Mouse (Mus musculus): Measurements from ENCODE around the gene Ptprk. TPM values are rescaled to one million over a fixed set of nuclear protein-coding genes. Genes with fewer than 3 reads are reported as not detected.

The Ptprk gene
- total and polyA plus RNA-seq, 2 experiments from 2014 or later: 25.4 to 43.4 TPM

DNA sequence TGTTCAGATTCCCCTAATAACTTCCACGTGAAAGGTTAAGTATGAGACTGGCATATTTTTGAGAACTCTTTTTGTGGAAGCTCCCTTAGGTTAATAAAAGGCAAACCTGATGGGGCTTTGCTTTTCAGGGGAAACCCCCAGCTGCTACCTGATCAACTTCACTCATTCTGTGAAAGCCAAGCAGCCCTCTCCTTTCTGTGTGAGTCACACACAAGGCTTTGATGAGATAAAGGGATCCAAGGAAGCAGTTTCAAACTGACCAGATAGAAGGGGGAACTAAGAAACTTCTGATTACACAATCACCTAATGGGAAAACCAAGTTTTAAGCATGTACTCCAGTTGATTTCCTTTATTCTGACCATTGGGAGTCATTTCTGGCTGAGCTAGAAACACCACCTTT, 445.2 kb downstream of the Ptprk start:
- no peaks in the 10 kb centered on the region for H3K27me3 ChIP-seq (ENCODE audit: insufficient read depth, low read length)
- no peak for TF ChIP-seq CTCF (IDR thresholded peaks at IDR 0.05)
- H3K27ac ChIP-seq (ENCODE audit: low read depth, low read length): no peak overlapping the region
- no peaks in the 10 kb centered on the region for H3K9me3 ChIP-seq (ENCODE audit: low read length)
- no peak overlapping the region for H3K9ac ChIP-seq (replicated peaks; ENCODE audit: low read length, poor library complexity, severe bottlenecking)
- H3K4me3 ChIP-seq (ENCODE audit: low read depth, low read length): no peak overlapping the region
- ATAC-seq (ENCODE audit: low FRiP score): no peak
- H3K4me1 ChIP-seq (ENCODE audit: insufficient read depth, low read length): 0 out of 2 replicates have a peak, but pooled peaks cover 3% of the 10 kb centered on the region
- no peaks in the 10 kb centered on the region for H3K36me3 ChIP-seq (ENCODE audit: insufficient read depth, low read length)
- WGBS: 67% methylated on average over 1 of the region's 1 CpGs
- DNase-seq (ENCODE audit: low spot score): no peak
- H3K4me2 ChIP-seq (ENCODE audit: low read depth, low read length, poor library complexity, severe bottlenecking): no peak overlapping the region

DNA sequence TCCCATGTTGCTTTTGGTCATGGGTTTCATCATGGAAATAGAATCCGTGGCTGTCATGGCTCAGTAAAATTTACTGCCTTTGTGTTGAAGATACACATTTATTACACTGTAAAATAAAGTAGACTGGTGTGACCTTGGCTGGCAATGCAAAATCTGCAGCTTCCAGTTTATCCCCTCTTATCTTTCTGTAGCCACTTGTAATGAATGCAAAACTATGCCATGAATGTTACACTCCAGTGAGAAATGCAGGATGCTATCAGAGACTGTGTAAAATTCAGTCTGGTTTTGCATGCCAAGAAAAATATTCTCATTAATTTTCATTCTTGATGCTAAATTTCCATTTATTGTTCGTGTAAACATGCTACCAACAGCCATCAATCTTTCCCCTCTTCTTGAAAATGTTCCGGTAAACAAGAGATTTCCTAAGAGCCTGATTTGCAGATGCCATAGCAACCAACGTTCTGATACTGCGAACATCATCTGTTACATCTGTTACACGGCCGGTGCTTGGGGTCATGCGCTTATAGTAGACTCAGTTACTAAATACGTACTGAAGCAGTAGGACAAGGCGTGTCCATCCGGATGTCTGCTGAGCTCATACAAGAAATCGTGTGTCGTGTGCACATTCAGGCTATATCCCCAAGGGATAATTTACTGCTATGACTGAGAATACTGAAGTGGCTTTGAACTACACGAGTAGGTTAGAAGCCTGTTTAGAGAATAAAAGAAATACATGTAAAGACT, 449.5 kb downstream of the Ptprk start:
- Histone ChIP-seq H3K27ac (ENCODE audit: low read depth, low read length) (no peak overlapping the region), H3K4me1 (ENCODE audit: insufficient read depth, low read length) (0 out of 2 replicates have a peak, but pooled peaks cover 3% of the 10 kb centered on the region), H3K4me3 (ENCODE audit: low read depth, low read length) (no peak overlapping the region), H3K4me2 (ENCODE audit: low read depth, low read length, poor library complexity, severe bottlenecking) (no peak overlapping the region), H3K9me3 (ENCODE audit: low read length) (no peaks in the 10 kb centered on the region), H3K36me3 (ENCODE audit: insufficient read depth, low read length) (no peaks in the 10 kb centered on the region), H3K9ac (replicated peaks; ENCODE audit: low read length, poor library complexity, severe bottlenecking) (no peak overlapping the region), H3K27me3 (ENCODE audit: insufficient read depth, low read length) (no peaks in the 10 kb centered on the region)
- 56% methylated on average over 14 of the region's 14 CpGs for WGBS
- peak; percentile 60; the same call in 1 of the 2 replicates for ATAC-seq (ENCODE audit: low FRiP score)
- TF ChIP-seq CTCF (IDR thresholded peaks at IDR 0.05): no peak
- peak; percentile 56 for DNase-seq (ENCODE audit: low spot score)

DNA sequence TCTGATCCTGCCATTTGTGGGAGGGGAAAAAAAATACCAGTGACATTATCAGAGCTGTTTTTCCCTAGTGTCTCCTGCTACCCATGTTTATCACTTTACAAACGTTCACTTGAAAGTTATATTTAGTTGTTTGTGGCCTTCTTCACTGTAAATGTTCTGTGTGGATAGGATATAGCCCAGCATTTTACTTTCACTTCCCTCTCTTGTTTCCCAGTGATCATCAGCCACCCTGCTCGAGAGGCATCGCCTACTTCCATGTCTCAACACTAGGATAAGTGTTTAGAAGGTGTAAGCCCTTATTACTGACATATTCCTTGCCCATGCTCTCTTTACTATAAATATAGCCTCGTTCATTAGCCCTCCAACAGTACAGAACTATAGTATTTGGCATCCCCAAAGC, 466.0 kb downstream of the Ptprk start:
- ATAC-seq (ENCODE audit: low FRiP score): no peak
- no peak overlapping the region for H3K4me3 ChIP-seq (ENCODE audit: low read depth, low read length)
- H3K36me3 ChIP-seq (ENCODE audit: insufficient read depth, low read length): no peaks in the 10 kb centered on the region
- H3K27ac ChIP-seq (ENCODE audit: low read depth, low read length): no peak overlapping the region
- no peaks in the 10 kb centered on the region for H3K27me3 ChIP-seq (ENCODE audit: insufficient read depth, low read length)
- no peaks in the 10 kb centered on the region for H3K4me1 ChIP-seq (ENCODE audit: insufficient read depth, low read length)
- 76% methylated on average over 4 of the region's 4 CpGs for WGBS
- no peaks in the 10 kb centered on the region for H3K9me3 ChIP-seq (ENCODE audit: low read length)
- H3K4me2 ChIP-seq (ENCODE audit: low read depth, low read length, poor library complexity, severe bottlenecking): no peak overlapping the region
- no peak for TF ChIP-seq CTCF (IDR thresholded peaks at IDR 0.05)
- no peak for DNase-seq (ENCODE audit: low spot score)
- H3K9ac ChIP-seq (replicated peaks; ENCODE audit: low read length, poor library complexity, severe bottlenecking): no peak overlapping the region

DNA sequence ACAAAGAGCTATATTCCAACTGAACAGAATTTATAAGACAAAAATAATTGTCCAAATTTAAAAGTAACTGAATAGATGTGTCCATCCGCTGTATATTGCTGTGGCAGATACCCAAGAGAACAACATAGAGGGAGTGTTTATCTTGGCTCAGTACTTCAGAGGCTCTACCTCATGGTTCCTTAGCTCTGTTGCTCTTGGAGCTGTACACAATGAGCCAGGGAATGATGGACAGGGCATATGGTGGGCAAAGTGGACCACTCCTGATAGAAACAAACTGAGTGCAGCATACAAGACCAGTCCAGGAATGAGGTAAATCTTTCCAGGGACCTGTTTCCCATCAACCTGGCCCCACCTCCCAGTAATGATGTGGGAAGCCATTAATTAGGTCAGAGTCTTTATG, 468.1 kb downstream of the Ptprk start:
- no peak for TF ChIP-seq CTCF (IDR thresholded peaks at IDR 0.05)
- DNase-seq (ENCODE audit: low spot score): no peak
- H3K27me3 ChIP-seq (ENCODE audit: insufficient read depth, low read length): no peaks in the 10 kb centered on the region
- H3K4me3 ChIP-seq (ENCODE audit: low read depth, low read length): no peak overlapping the region
- H3K9me3 ChIP-seq (ENCODE audit: low read length): no peaks in the 10 kb centered on the region
- ATAC-seq (ENCODE audit: low FRiP score): no peak
- no peaks in the 10 kb centered on the region for H3K4me1 ChIP-seq (ENCODE audit: insufficient read depth, low read length)
- no peaks in the 10 kb centered on the region for H3K36me3 ChIP-seq (ENCODE audit: insufficient read depth, low read length)
- no peak overlapping the region for H3K4me2 ChIP-seq (ENCODE audit: low read depth, low read length, poor library complexity, severe bottlenecking)
- H3K9ac ChIP-seq (replicated peaks; ENCODE audit: low read length, poor library complexity, severe bottlenecking): no peak overlapping the region
- H3K27ac ChIP-seq (ENCODE audit: low read depth, low read length): no peak overlapping the region
- WGBS: 92% methylated on average over 1 of the region's 1 CpGs

DNA sequence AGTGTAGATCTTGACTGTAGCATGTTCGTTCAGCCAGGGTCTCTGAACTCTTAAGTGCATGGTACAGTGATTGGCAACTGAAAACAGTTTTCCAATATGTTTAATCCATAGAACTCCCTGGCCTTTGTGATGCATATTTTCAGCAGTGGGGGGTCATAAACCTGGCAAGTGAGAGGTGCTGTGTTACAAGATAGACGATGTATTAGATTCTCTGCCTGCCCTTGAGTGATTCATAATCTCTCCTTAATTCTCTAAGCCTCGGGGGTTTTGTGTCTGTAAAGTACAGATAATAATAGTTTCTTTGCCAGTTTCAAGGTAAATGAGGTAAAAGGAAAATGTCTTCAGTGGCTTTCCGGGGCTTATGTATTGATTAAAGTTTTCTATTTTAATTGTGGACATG, 475.9 kb downstream of the Ptprk start:
- no peaks in the 10 kb centered on the region for H3K36me3 ChIP-seq (ENCODE audit: insufficient read depth, low read length)
- no peak overlapping the region for H3K4me3 ChIP-seq (ENCODE audit: low read depth, low read length)
- no peak for ATAC-seq (ENCODE audit: low FRiP score)
- no peaks in the 10 kb centered on the region for H3K27me3 ChIP-seq (ENCODE audit: insufficient read depth, low read length)
- no peaks in the 10 kb centered on the region for H3K4me1 ChIP-seq (ENCODE audit: insufficient read depth, low read length)
- no peak overlapping the region for H3K4me2 ChIP-seq (ENCODE audit: low read depth, low read length, poor library complexity, severe bottlenecking)
- no peaks in the 10 kb centered on the region for H3K9me3 ChIP-seq (ENCODE audit: low read length)
- H3K9ac ChIP-seq (replicated peaks; ENCODE audit: low read length, poor library complexity, severe bottlenecking): no peak overlapping the region
- WGBS: 22% methylated on average over 4 of the region's 4 CpGs
- no peak for TF ChIP-seq CTCF (IDR thresholded peaks at IDR 0.05)
- DNase-seq (ENCODE audit: low spot score): no peak
- no peak overlapping the region for H3K27ac ChIP-seq (ENCODE audit: low read depth, low read length)

DNA sequence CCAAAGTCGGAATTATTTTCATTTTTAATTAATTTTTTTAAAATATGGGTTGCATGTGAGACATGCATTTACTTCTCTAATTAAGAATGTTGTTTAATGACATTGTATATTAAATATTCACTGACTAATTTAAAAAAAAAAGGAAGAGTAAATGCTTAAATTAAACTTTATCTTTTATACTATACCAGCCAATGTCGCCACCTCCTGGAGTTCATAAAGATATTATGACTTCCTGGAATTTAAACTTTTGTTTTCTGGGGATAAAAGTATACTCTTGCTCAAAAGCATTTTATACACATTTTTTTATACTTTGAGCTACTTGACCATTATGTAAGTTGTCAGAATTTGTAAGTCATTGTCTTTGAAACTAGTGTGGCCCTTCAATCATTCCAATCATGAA, 477.4 kb downstream of the Ptprk start:
- no peak overlapping the region for H3K4me3 ChIP-seq (ENCODE audit: low read depth, low read length)
- no peak overlapping the region for H3K27ac ChIP-seq (ENCODE audit: low read depth, low read length)
- no peak overlapping the region for H3K9ac ChIP-seq (replicated peaks; ENCODE audit: low read length, poor library complexity, severe bottlenecking)
- WGBS: 94% methylated on average over 2 of the region's 2 CpGs
- H3K36me3 ChIP-seq (ENCODE audit: insufficient read depth, low read length): no peaks in the 10 kb centered on the region
- no peak overlapping the region for H3K4me2 ChIP-seq (ENCODE audit: low read depth, low read length, poor library complexity, severe bottlenecking)
- H3K4me1 ChIP-seq (ENCODE audit: insufficient read depth, low read length): no peaks in the 10 kb centered on the region
- peak; percentile 53 for TF ChIP-seq CTCF (IDR thresholded peaks at IDR 0.05)
- DNase-seq (ENCODE audit: low spot score): peak; percentile 22
- H3K9me3 ChIP-seq (ENCODE audit: low read length): no peaks in the 10 kb centered on the region
- no peaks in the 10 kb centered on the region for H3K27me3 ChIP-seq (ENCODE audit: insufficient read depth, low read length)
- no peak for ATAC-seq (ENCODE audit: low FRiP score)
